In genomic region chr16:93180213-93180612, GRCm38 (mm10) we compare ENCODE assay signal across 31 mouse cellular contexts.
DNase-seq lines count a peak whose midpoint lies in the region; ATAC-seq lines count a peak whose summit lies in the region.
"Had no signal": no experiment of that assay in that cellular context is flagged by ENCODE, and none has a peak within 500 bp of the region (broad histone marks: within the 10 kb centered on the region; RNA-seq: fewer than 3 reads in every experiment).

No protein-coding gene starts in this region.

- DNase-seq in heart, adult 18-20 months = no peak
- DNase-seq in 416B (ENCODE audit: low read depth) (peak; percentile 99), MEL-GATA-1-ER (ENCODE audit: extremely low read depth, low read depth) (peak; percentile 60)
- no peak for DNase-seq in retina, postnatal 1 day
- no peak for DNase-seq in adrenal gland, adult 2 months
- DNase-seq: adrenal gland, postnatal 14 days; B cell, adult 2 months; cerebellum, adult 11 months; cerebellum, adult 2 months; cerebellum, adult 9-11 months; cerebellum, postnatal 25 days; embryo, embryonic 11 days; gastrocnemius, adult 2 months; gastrocnemius, postnatal 14 days; heart, adult 11 months; kidney, adult 11 months had no signal

- peak; percentile 42; the same call in 1 of the 2 replicates for ATAC-seq in heart, embryonic 11.5 days (replicated peaks; ENCODE audit: insufficient number of reproducible peaks, low FRiP score, low TSS enrichment)
- peak; percentile 10; the same call in 1 of the 2 replicates for ATAC-seq in megakaryocyte, adult 5-6 weeks (ENCODE audit: poor library complexity, severe bottlenecking)
- ATAC-seq in forebrain, embryonic 15.5 days (replicated peaks) = no peak
- ATAC-seq: forebrain, embryonic 16.5 days; hindbrain, embryonic 16.5 days; intestine, embryonic 15.5 days; Patski had no signal

- H3K9ac ChIP-seq in heart, embryonic 11.5 days (ENCODE audit: low read depth, low read length) = no peak overlapping the region
- no peak overlapping the region for H3K9ac ChIP-seq in forebrain, embryonic 15.5 days (replicated peaks)
- H3K9ac ChIP-seq: embryonic facial prominence, embryonic 13.5 days; forebrain, embryonic 12.5 days; heart, embryonic 13.5 days; hindbrain, embryonic 13.5 days; intestine, embryonic 15.5 days had no signal

- H3K4me2 ChIP-seq in heart, embryonic 11.5 days = no peak overlapping the region
- no peak overlapping the region for H3K4me2 ChIP-seq in forebrain, embryonic 15.5 days (replicated peaks)
- H3K4me2 ChIP-seq: embryonic facial prominence, embryonic 13.5 days; forebrain, embryonic 12.5 days; heart, embryonic 13.5 days; hindbrain, embryonic 13.5 days; intestine, embryonic 15.5 days had no signal

- no peaks in the 10 kb centered on the region for H3K36me3 ChIP-seq in heart, embryonic 11.5 days (ENCODE audit: control insufficient read depth, insufficient read depth, low read length)
- H3K36me3 ChIP-seq in forebrain, embryonic 15.5 days = no peaks in the 10 kb centered on the region
- H3K36me3 ChIP-seq: embryonic facial prominence, embryonic 10.5 days; embryonic facial prominence, embryonic 13.5 days; forebrain, embryonic 12.5 days; heart, embryonic 13.5 days; hindbrain, embryonic 10.5 days; hindbrain, embryonic 13.5 days; intestine, embryonic 15.5 days had no signal

- H3K27me3 ChIP-seq in heart, embryonic 11.5 days (ENCODE audit: control insufficient read depth, insufficient read depth, low read length) = no peaks in the 10 kb centered on the region
- H3K27me3 ChIP-seq in forebrain, embryonic 15.5 days = no peaks in the 10 kb centered on the region
- H3K27me3 ChIP-seq: CH12.LX; embryonic facial prominence, embryonic 13.5 days; forebrain, embryonic 12.5 days; heart, embryonic 13.5 days; hindbrain, embryonic 13.5 days; intestine, embryonic 15.5 days; Patski had no signal

- no peaks in the 10 kb centered on the region for H3K4me1 ChIP-seq in heart, embryonic 11.5 days (ENCODE audit: control insufficient read depth, insufficient read depth, low read length)
- no peaks in the 10 kb centered on the region for H3K4me1 ChIP-seq in forebrain, embryonic 15.5 days
- H3K4me1 ChIP-seq: embryonic facial prominence, embryonic 10.5 days; embryonic facial prominence, embryonic 13.5 days; forebrain, embryonic 12.5 days; hindbrain, embryonic 10.5 days; hindbrain, embryonic 13.5 days had no signal

- no peak overlapping the region for H3K4me3 ChIP-seq in heart, embryonic 11.5 days (ENCODE audit: low read depth, low read length)
- no peak overlapping the region for H3K4me3 ChIP-seq in forebrain, embryonic 15.5 days
- H3K4me3 ChIP-seq: embryonic facial prominence, embryonic 10.5 days; embryonic facial prominence, embryonic 13.5 days; erythroblast, embryonic 14.5 days; forebrain, embryonic 12.5 days; gastrocnemius, adult 2 months; heart, embryonic 13.5 days; hindbrain, embryonic 10.5 days; hindbrain, embryonic 13.5 days; intestine, embryonic 15.5 days had no signal

- H3K27ac ChIP-seq in heart, embryonic 11.5 days (ENCODE audit: low read depth, low read length) = no peak overlapping the region
- H3K27ac ChIP-seq in forebrain, embryonic 15.5 days (replicated peaks) = no peak overlapping the region
- H3K27ac ChIP-seq: embryonic facial prominence, embryonic 10.5 days; embryonic facial prominence, embryonic 13.5 days; forebrain, embryonic 12.5 days; gastrocnemius, adult 2 months; heart, embryonic 13.5 days; hindbrain, embryonic 10.5 days; hindbrain, embryonic 13.5 days; intestine, embryonic 15.5 days had no signal

- WGBS in heart, embryonic 11.5 days (ENCODE audit: insufficient replicate concordance) = 42% methylated on average over 5 of the region's 5 CpGs
- WGBS in forebrain, embryonic 15.5 days = 88% methylated on average over 5 of the region's 5 CpGs

- H3K9me3 ChIP-seq in heart, embryonic 11.5 days (replicated peaks; ENCODE audit: control insufficient read depth, low read length) = no peaks in the 10 kb centered on the region
- no peaks in the 10 kb centered on the region for H3K9me3 ChIP-seq in forebrain, embryonic 15.5 days
- H3K9me3 ChIP-seq: embryonic facial prominence, embryonic 10.5 days; embryonic facial prominence, embryonic 13.5 days; forebrain, embryonic 12.5 days; hindbrain, embryonic 10.5 days; hindbrain, embryonic 13.5 days; intestine, embryonic 15.5 days had no signal

Comparison
In these comparisons a context has a peak if more than half of its experiments do, and no peak if none do; other contexts are left out.
1. DNase-seq: peak in 416B (single experiment) and MEL-GATA-1-ER (single experiment); none in heart, adult 18-20 months (0 of 2), retina, postnatal 1 day (single experiment) and adrenal gland, adult 2 months (single experiment).